17 mouse cellular contexts compared by ENCODE assay signal in genomic region chr17:51495038-51495437, GRCm38 (mm10).
"Had no signal": no experiment of that assay in that cellular context is flagged by ENCODE, and none has a peak within 500 bp of the region (broad histone marks: within the 10 kb centered on the region; RNA-seq: fewer than 3 reads in every experiment).

No protein-coding gene starts in this region.

- H3K4me2 ChIP-seq: lung, embryonic 14.5 days; neural tube, embryonic 13.5 days; neural tube, embryonic 15.5 days had no signal

- H3K4me3 ChIP-seq: midbrain, embryonic 10.5 days; myocyte; neural tube, embryonic 13.5 days; neural tube, embryonic 15.5 days had no signal

- H3K27ac ChIP-seq: liver, embryonic 14.5 days; midbrain, embryonic 10.5 days; neural tube, embryonic 13.5 days; neural tube, embryonic 15.5 days had no signal

- H3K27me3 ChIP-seq: neural tube, embryonic 13.5 days; neural tube, embryonic 15.5 days had no signal

- H3K9me3 ChIP-seq: midbrain, embryonic 10.5 days; neural tube, embryonic 13.5 days; neural tube, embryonic 15.5 days had no signal

- DNase-seq: lung, adult 18-20 months; lung, embryonic 14.5 days; lung, postnatal 10 days; lung, postnatal 4 days; retina, postnatal 1 day; right cerebral cortex, adult 18-20 months; right cerebral cortex, postnatal 25 days; right cerebral cortex, postnatal 4 days; spleen, adult 18-20 months; thymus, adult 18-20 months; thymus, postnatal 14 days; thymus, postnatal 36 days had no signal

- H3K9ac ChIP-seq: liver, embryonic 14.5 days; lung, embryonic 14.5 days; neural tube, embryonic 13.5 days; neural tube, embryonic 15.5 days had no signal

- H3K36me3 ChIP-seq: midbrain, embryonic 10.5 days; neural tube, embryonic 13.5 days; neural tube, embryonic 15.5 days had no signal

- H3K4me1 ChIP-seq: midbrain, embryonic 10.5 days; neural tube, embryonic 13.5 days; neural tube, embryonic 15.5 days had no signal
